Mouse (Mus musculus) ES-Bruce4 (cell line): Measurements from ENCODE around the gene Mamdc2. TPM values are rescaled to one million over a fixed set of nuclear protein-coding genes. Genes with fewer than 3 reads are reported as not detected.
A peak's percentile ranks its signal among the peaks of the same experiment; 100 is the strongest.

ENCODE experiments used
- H3K27ac ChIP-seq: 2 replicates; pipeline ENCODE4 v1.5.1; 2012; ENCODE audit warnings: low read length, inconsistent platforms; ENCODE audit not compliant: insufficient read depth
- H3K27me3 ChIP-seq: 2 replicates; pipeline ENCODE4 v1.6.1; 2012; ENCODE audit warnings: mild to moderate bottlenecking, low read length, inconsistent platforms; ENCODE audit not compliant: control insufficient read depth, poor library complexity, insufficient read depth, severe bottlenecking
- H3K36me3 ChIP-seq: 2 replicates; pipeline ENCODE4 v1.6.1; 2012; ENCODE audit warnings: inconsistent platforms, mild to moderate bottlenecking, low read length, moderate library complexity; ENCODE audit not compliant: control insufficient read depth, poor library complexity, insufficient read depth, severe bottlenecking
- H3K4me1 ChIP-seq: one replicate; pipeline ENCODE4 v1.8.1; 2011; ENCODE audit warnings: low read length; ENCODE audit not compliant: control insufficient read depth, insufficient read depth
- H3K4me3 ChIP-seq: 2 replicates; pipeline ENCODE4 v1.5.1; 2011; ENCODE audit warnings: low read depth, mild to moderate bottlenecking, low read length
- H3K9ac ChIP-seq: 2 replicates; pipeline ENCODE4 v1.6.1; 2012; ENCODE audit warnings: low read depth, mild to moderate bottlenecking, inconsistent platforms; ENCODE audit not compliant: poor library complexity, severe bottlenecking
- H3K9me3 ChIP-seq: replicated peaks from 2 replicates; pipeline ENCODE4 v1.6.1; 2012; ENCODE audit warnings: mild to moderate bottlenecking, low read length, inconsistent platforms; ENCODE audit not compliant: control insufficient read depth, poor library complexity, insufficient read depth, severe bottlenecking
- CTCF ChIP-seq: IDR thresholded peaks from one replicate; pipeline ENCODE4 v1.8.1; 2011; ENCODE audit warnings: low read depth, low read length
- EP300 ChIP-seq: IDR thresholded peaks from 2 replicates; pipeline ENCODE4 v1.6.1; 2011; ENCODE audit warnings: low read depth, low read length; ENCODE audit not compliant: insufficient read depth
- POLR2A ChIP-seq: IDR thresholded peaks from one replicate; pipeline ENCODE4 v1.8.1; 2011; ENCODE audit warnings: low read length; ENCODE audit not compliant: insufficient read depth
- polyA plus RNA-seq: library from polyadenylated mRNA; stranded (reverse); fragments of >200 nt; gene quantifications from 2 replicates; pipeline ENCODE4 v1.2.4, GENCODE M21; 2011; ENCODE audit warnings: low read depth; ENCODE audit not compliant: missing spikeins, insufficient read depth, insufficient read length

Mamdc2 gene
- polyA plus RNA-seq, 1 experiment: 0.25 TPM

- TF ChIP-seq EP300: no peak
- no peaks in the 10 kb centered on the region for H3K9me3 ChIP-seq
- peaks cover 2% of the 10 kb centered on the region for H3K27me3 ChIP-seq
- no peak overlapping the region for H3K27ac ChIP-seq
- H3K4me1 ChIP-seq: no peaks in the 10 kb centered on the region
- no peak overlapping the region for H3K9ac ChIP-seq
- no peak overlapping the region for H3K4me3 ChIP-seq
- H3K36me3 ChIP-seq: no peaks in the 10 kb centered on the region
These were observed 73.1 kb downstream of the Mamdc2 start for GRCm38 (mm10) chr19:23374941-23375656.

DNA sequence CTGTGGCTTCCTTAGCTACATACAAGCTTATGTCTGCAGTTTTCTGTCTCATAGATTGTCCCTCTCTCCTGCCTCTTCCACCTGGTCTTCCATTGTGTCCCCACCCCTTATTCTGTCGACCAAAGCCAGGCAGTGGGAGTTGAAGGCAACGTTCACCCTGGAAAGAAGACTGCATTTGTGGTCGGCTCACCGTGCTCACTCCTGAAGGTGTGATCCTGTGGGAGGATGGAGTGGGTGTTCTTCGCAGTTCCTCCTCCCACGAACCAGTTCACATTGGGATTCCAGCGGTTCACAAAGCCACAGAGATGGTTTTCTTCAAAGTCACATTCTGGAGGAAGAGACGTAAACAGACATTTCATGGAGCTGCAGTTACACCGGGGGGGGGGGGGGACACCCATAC lies 74.5 kb downstream of the Mamdc2 start:
- no peak overlapping the region for H3K27ac ChIP-seq
- TF ChIP-seq POLR2A (no peak), EP300 (no peak)
- no peaks in the 10 kb centered on the region for H3K4me1 ChIP-seq
- H3K9me3 ChIP-seq: no peaks in the 10 kb centered on the region
- no peaks in the 10 kb centered on the region for H3K36me3 ChIP-seq
- H3K4me3 ChIP-seq: no peak overlapping the region
- H3K9ac ChIP-seq: no peak overlapping the region
- peaks cover 3% of the 10 kb centered on the region for H3K27me3 ChIP-seq

- TF ChIP-seq CTCF (peak; percentile 68), POLR2A (no peak)
- Histone ChIP-seq H3K36me3 (no peaks in the 10 kb centered on the region), H3K4me3 (no peak overlapping the region), H3K4me1 (no peaks in the 10 kb centered on the region), H3K27ac (no peak overlapping the region), H3K9ac (no peak overlapping the region), H3K9me3 (no peaks in the 10 kb centered on the region), H3K27me3 (peaks cover 3% of the 10 kb centered on the region)
These were observed 75.0 kb downstream of the Mamdc2 start for GRCm38 (mm10) chr19:23373287-23373686.

- no peak for TF ChIP-seq CTCF
- TF ChIP-seq POLR2A: no peak
- TF ChIP-seq EP300: no peak
- no peak overlapping the region for H3K27ac ChIP-seq
- H3K4me1 ChIP-seq: no peaks in the 10 kb centered on the region
- H3K27me3 ChIP-seq: peaks cover 3% of the 10 kb centered on the region; the same call in 1 of the 2 replicates
- no peaks in the 10 kb centered on the region for H3K9me3 ChIP-seq
- H3K36me3 ChIP-seq: no peaks in the 10 kb centered on the region
- no peak overlapping the region for H3K4me3 ChIP-seq
- no peak overlapping the region for H3K9ac ChIP-seq
These were observed 79.0 kb downstream of the Mamdc2 start for GRCm38 (mm10) chr19:23369275-23369674.

DNA sequence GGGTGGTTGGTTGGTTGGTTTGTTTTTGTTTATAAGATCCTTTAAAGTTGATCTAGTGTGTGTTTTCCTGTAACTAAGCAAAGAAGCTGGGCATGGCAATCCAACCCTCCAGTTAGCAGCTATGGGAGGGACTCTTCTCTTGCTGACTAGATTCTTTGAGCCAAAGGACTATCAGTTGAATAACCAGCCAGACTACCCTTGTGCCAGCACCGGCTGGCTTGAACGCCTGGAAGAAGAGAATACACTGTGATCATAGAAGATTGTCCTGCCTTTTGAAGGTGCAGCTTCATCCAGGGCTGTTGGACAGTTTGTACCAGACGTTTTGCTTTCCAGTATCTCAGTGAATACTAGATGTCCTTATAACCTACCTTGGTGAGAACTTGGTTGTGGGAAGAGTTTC lies 86.2 kb downstream of the Mamdc2 start:
- H3K27me3 ChIP-seq: no peaks in the 10 kb centered on the region
- H3K4me3 ChIP-seq: no peak overlapping the region
- no peak overlapping the region for H3K9ac ChIP-seq
- H3K9me3 ChIP-seq: no peaks in the 10 kb centered on the region
- no peaks in the 10 kb centered on the region for H3K4me1 ChIP-seq
- no peak overlapping the region for H3K27ac ChIP-seq
- TF ChIP-seq CTCF (no peak), POLR2A (no peak), EP300 (no peak)
- H3K36me3 ChIP-seq: no peaks in the 10 kb centered on the region

GRCm38 (mm10) chr19:23361124-23361523 lies 87.1 kb downstream of the Mamdc2 start:
- no peak overlapping the region for H3K9ac ChIP-seq
- no peak overlapping the region for H3K4me3 ChIP-seq
- H3K27ac ChIP-seq: no peak overlapping the region
- TF ChIP-seq EP300 (no peak), POLR2A (no peak), CTCF (no peak)
- H3K36me3 ChIP-seq: no peaks in the 10 kb centered on the region
- H3K27me3 ChIP-seq: no peaks in the 10 kb centered on the region
- no peaks in the 10 kb centered on the region for H3K9me3 ChIP-seq
- no peaks in the 10 kb centered on the region for H3K4me1 ChIP-seq
